Mouse (Mus musculus) gastrocnemius, postnatal 25 days (tissue): ENCODE data around the gene Olfr303. TPM values are rescaled to one million over a fixed set of nuclear protein-coding genes. Genes with fewer than 3 reads are reported as not detected.
"Not testable (repeated sequence)": the region's sequence is repeated elsewhere in the genome, so short reads cannot be mapped to it uniquely, and the experiment has no call there.

Experiments
- DNase-seq: peaks from one replicate; pipeline ENCODE4 v3.0.0; 2022
- long read RNA-seq, 2 experiments: library from polyadenylated mRNA; stranded (forward); transcript quantifications; one replicate each; pipeline ENCODE4 v2.0.0; 2021
- total RNA-seq, 2 experiments: library from RNA; stranded (reverse); gene quantifications; 1 replicate in 1 of 2; 2 replicates in 1 of 2; pipeline ENCODE4 v1.2.3; 2021

The Olfr303 gene
- not detected for total RNA-seq
- long read RNA-seq, experiment 1: 0 reads
- long read RNA-seq, experiment 2: 0 reads

DNA sequence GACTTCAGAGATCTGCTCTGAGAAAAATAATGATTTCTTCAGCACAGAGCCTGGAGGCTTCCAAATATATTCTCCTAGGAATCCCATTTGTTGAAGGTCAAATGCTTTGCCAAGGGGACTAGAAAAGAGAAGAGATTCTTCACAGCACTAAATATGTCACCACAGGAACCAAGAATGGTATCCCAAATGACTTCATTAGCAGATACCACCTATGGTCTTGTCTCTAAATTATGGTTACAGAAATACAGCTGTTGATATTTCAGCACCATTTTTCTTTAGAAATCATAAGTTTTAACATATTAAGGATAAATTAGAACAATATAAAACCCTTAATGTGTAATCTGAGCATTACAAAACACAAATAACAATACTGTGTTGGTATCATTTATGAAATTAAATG is at the start of gene Olfr303:
Gene Olfr303 (minus strand): TSS at position 101 of the 400 bp plus-strand sequence.
- no peak for DNase-seq

- DNase-seq: no peak
These were observed 6.0 kb upstream of the Olfr303 start, which contains the start of gene Olfr301 for GRCm38 (mm10) chr7:86403546-86403945. Gene Olfr301, plus strand, starts transcription at chr7:86403846.

DNA sequence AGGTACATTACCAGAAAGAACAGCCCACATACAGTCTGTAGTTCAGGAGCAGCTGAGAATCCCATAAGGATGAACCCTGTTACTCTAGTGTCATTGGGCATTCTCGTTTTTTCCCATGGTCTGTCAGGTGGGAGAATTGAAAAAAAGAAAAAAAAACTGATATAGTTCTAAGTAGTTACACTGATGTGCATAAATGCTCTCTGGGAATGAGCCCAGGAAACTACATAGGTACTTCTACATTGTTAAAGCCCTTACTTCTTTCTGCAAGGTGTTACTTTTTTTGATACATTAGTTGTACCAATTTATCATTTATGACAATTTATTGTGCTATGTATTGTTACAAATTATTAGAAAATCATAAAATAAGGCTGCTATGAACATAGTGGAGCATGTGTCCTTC is 11.0 kb downstream of the Olfr303 start, which contains the start of gene Olfr304:
Gene Olfr304 (minus strand): TSS at position 101 of the 400 bp plus-strand sequence.
- no peak for DNase-seq

DNA sequence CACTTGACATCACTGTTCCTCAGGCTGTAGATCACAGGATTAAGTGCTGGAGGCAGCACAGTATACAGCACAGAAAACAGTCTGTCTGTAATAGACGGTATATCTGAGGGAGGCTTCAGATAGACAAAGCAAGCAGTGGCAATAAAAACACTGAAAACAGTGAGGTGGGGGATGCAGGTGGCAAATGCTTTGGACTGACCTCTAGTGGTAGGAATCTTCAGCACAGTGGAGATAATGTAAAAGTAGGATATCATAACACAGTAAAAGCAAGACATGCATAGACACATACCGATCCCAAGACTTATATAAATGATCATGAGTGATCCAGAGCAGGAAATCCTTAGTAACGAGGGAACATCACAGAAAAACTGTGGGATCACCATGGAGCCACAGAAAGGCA is 11.8 kb downstream of the Olfr303 start:
- no peak for DNase-seq

DNA sequence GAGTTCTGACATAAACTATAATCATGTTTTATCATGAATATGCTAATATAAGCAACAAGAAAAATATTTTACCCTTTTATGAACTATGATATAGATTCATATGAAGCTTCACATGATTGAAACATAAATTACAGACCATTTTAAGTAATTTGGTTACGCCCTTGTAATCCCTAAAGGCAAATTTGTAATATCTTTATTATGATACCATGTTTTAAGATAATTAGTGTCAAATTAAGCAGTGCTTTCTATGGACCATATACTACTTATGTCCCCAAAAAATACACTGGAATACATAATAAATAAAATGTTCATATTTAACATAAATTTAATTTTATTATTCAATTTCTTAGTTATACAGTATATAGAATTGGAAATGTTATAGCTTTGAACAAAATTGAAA is 30.8 kb downstream of the Olfr303 start, which contains the start of gene Olfr305:
Gene Olfr305 (minus strand): TSS at position 101 of the 400 bp plus-strand sequence.
- DNase-seq: no peak

GRCm38 (mm10) chr7:86346296-86346695 is 51.3 kb downstream of the Olfr303 start:
- not testable (repeated sequence) for DNase-seq

DNA sequence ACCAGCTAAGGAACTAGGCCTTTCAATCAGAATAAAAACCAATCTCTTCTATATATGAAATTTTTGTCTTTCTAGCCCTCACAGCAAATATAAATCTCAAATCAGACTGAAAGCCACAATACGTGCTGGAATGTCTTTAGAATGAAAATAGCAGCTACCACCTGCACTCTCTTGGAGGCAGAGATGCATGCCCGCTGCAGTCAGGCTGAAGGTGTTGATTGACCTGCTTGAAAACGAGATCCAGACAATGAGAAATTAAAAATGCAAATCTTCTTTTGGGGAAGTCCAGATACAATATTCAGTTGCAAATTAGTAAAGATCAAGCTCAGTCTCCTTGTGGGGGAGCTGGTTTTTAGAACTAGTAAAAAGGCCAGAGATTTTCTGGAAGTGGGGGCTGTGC is 53.3 kb downstream of the Olfr303 start:
- DNase-seq: no peak

DNA sequence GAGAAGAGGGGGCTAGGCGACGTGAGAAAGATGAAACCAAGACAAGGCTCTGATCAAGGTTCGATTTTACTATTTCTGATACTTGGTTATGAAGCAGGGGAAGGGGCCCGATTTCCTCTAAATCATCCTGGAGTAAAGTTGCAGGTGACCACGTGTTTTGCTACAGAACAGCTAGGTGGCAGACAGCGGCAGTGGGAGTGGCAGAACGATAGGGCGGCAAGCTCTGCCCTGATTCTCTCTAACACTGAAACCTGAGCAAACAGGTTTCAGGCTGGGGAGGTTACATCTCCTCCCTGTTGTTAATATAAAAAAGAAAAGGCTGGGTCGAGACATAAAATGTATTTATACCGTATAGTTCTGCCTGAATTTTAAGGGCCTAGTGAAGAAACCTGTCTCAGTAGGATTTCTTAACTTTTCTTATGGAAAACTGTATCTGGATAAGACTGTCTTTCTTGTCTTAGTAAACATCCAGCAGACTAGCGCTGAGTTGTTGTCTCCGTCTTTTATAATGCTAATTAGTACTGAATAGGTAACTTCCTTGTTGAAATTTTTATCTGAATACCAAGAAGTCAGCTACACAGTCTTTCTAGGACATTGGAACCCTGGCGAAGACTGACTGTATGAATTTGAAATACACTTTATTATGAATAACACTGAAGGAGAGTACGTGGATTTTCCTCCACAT is 54.6 kb downstream of the Olfr303 start:
- no peak for DNase-seq

Other genes with a start within 250 kb of the Olfr303 start
- gene Vmn2r75, start 226.0 kb downstream of the Olfr303 start, total RNA-seq: not detected
- gene Vmn2r76, start 151.5 kb downstream of the Olfr303 start, total RNA-seq: not detected
- gene Olfr310, start 120.6 kb downstream of the Olfr303 start, total RNA-seq: not detected
- gene Olfr309, start 84.1 kb downstream of the Olfr303 start, total RNA-seq: not detected
- gene Olfr308, start 72.2 kb downstream of the Olfr303 start, total RNA-seq: not detected
- gene Olfr307, start 60.2 kb downstream of the Olfr303 start, total RNA-seq: not detected
- not detected for gene Olfr305, start 30.9 kb downstream of the Olfr303 start, total RNA-seq
- not detected for gene Olfr304, start 11.1 kb downstream of the Olfr303 start, total RNA-seq
- not detected for gene Olfr301, start 6.1 kb upstream of the Olfr303 start, total RNA-seq
- not detected for gene Olfr299, start 62.1 kb upstream of the Olfr303 start, total RNA-seq
- not detected for gene Olfr298, start 94.7 kb upstream of the Olfr303 start, total RNA-seq
- gene Olfr297, start 122.2 kb upstream of the Olfr303 start, total RNA-seq: not detected
- gene Olfr295, start 186.1 kb upstream of the Olfr303 start, total RNA-seq: not detected
- not detected for gene Olfr294, start 218.9 kb upstream of the Olfr303 start, total RNA-seq